Mouse (Mus musculus) adrenal gland, adult 18-20 months (tissue): ENCODE data around the gene Gm47969. TPM values are rescaled to one million over a fixed set of nuclear protein-coding genes. Genes with fewer than 3 reads are reported as not detected.
"Not testable (repeated sequence)": the region's sequence is repeated elsewhere in the genome, so short reads cannot be mapped to it uniquely, and the experiment has no call there.

Source experiments
- DNase-seq, 2 experiments: peaks; one replicate each; pipeline ENCODE4 v3.0.0; 2021 to 2022; ENCODE audit warnings: low spot score in 2 of 2
- long read RNA-seq, 2 experiments: library from polyadenylated mRNA; stranded (forward); transcript quantifications; one replicate each; pipeline ENCODE4 v2.0.0; 2021
- total RNA-seq, 2 experiments: library from RNA; stranded (reverse); gene quantifications; 1 replicate in 1 of 2; 2 replicates in 1 of 2; pipeline ENCODE4 v1.2.3; 2021

The Gm47969 gene
- not detected for total RNA-seq
- long read RNA-seq, experiment 1 = 0 reads
- long read RNA-seq, experiment 2 = 0 reads

DNA sequence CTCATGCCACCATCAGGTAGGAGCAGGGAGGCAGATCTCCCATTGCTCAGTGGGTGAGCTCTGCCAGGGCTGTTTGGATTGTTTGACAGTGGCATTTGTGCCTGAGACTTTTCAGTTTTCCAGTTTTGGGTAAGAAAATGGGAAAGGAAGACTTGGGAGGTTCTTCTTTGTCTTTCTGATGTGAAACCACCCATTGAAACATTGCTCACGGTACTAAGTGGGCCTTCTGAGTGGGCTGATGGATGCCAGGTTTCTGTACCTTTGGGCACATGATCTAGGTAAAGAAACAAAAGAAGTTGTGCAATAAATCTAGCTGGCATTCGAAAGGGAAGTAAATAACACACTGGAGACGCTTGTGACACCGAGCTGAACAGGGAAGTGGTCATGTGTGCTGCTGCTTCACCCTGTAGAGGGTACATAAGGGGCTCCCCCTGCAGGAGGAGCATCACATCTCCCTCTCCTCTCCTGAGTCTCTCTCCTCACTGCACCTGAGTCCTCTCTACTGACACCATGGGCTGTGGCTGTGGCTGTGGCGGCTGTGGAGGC is at the start of gene Gm47969:
Gene Gm47969, plus strand, starts transcription at position 51 of the 546 bp plus-strand sequence.
- no peak for DNase-seq

- DNase-seq = not testable (repeated sequence)
These were observed 44.4 kb upstream of the Gm47969 start, which contains the start of gene Gm47959 for GRCm38 (mm10) chr1:83000306-83000705. Gene Gm47959 (plus strand): TSS chr1:83000548.

- no peak for DNase-seq
These were observed 38.2 kb upstream of the Gm47969 start for GRCm38 (mm10) chr1:83006218-83007179.

DNA sequence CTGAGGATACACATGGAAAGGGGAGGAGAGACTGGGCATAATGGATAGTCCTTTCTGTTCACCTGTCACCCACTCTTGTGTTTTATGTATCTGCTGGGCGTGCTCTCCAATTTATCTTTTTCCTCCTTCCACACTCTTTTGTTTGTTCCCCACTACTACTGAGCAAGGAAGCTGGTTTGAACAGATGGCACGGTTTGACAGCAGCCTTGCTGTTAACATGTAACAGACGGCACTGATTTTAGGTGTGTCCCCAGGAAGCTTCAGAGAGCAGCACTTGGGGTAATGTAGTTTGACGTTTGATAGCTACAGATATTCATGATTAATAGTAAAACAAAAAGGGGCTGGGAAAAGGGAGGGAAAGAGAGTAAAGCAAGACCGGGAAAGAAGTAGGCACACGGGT is 37.3 kb upstream of the Gm47969 start:
- DNase-seq = no peak

- no peak for DNase-seq
These were observed 30.3 kb upstream of the Gm47969 start for GRCm38 (mm10) chr1:83014477-83014876.

DNA sequence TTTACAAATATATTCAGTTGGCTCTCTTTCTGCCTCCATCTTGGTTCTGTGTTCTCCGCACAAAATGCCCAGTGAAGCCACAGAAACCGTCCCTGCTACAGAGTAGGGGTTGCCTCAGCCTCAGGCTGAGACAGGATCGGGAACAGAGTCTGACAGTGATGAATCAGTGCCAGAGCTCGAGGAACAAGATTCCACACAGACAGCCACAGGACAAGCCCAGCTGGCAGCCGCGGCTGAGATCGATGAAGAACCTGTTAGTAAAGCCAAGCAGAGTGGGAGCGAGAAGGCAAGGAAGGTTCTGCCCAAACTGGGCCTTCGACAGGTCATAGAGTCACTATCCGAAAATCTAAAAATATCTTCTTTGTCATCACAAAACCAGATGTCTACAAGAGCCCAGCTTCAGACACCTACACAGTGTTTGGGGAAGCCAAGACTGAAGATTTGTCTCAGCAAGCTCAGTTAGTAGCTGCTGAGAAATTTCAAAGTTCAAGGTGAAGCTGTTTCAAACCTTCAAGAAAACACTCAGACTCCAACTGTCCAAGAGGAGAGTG is 29.3 kb upstream of the Gm47969 start:
- DNase-seq = no peak

DNA sequence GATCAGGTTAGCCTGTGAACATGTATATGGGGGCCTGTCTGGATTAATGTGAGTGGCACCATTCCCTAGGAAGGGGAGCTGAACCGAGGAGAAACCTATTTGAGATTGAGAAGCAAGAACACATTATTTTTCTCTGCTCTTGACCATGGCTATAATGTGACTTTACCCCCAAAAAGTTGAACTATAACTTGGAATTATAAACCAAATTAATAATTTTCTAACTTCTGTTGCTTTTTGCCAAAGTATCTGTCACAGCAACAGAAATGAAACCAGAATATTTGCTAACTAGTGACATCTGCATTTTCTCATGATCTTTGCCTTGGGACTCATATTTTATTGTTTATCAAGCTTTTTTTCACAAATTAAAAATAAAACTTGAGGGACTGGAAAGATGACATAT is 28.2 kb upstream of the Gm47969 start:
- no peak for DNase-seq

DNA sequence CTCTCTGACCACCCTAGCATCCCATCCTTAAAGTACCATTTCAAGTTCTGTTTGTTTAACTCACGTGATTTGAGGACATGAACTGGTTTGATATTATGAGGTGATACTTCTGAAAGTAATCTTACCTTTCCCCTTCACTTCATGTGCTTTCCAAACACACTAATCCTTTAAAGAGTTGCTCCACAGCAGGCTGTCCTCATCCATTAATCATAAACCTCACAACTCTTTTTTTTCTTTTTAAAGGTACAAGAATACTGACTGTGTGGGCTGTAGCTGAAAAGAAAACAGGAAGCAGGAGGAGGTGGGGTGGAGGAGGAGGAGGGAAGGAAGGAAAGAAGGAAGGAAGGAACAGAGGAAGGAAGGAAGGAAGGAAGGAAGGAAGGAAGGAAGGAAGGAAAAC is 12.8 kb upstream of the Gm47969 start:
- no peak for DNase-seq

DNA sequence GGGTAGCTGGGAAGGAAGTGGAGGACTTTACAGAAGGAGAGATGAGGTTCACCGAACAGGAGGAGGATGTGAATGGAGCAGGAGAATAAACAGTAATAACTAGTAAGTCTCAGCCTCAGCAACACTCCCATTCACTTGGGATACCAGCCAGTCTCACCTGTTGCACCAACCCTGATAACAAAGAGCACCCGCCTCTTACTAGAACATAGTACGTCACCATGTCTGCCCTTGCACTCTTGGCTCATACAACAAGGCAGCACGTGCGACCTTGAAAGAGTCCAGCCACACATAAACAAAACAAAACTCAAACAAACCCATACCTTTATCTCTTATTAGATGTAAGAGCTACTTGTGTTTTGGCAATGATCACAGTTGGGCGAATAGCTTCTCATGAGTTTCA is 12.2 kb upstream of the Gm47969 start:
- DNase-seq = no peak

- DNase-seq = no peak
These were observed 10.2 kb upstream of the Gm47969 start for GRCm38 (mm10) chr1:83034509-83034908.

GRCm38 (mm10) chr1:83036892-83037667 is 7.7 kb upstream of the Gm47969 start:
- no peak for DNase-seq

- peak in 1 of 2 experiments; percentile 8 for DNase-seq
These were observed 6.5 kb upstream of the Gm47969 start, which contains the start of gene Slc19a3 for GRCm38 (mm10) chr1:83038109-83038672. Gene Slc19a3 (minus strand): TSS chr1:83038448.

GRCm38 (mm10) chr1:83039080-83039479 is 5.7 kb upstream of the Gm47969 start:
- no peak for DNase-seq

- DNase-seq = no peak
These were observed 2.4 kb upstream of the Gm47969 start, which contains the start of gene Krtap28-10 for GRCm38 (mm10) chr1:83042380-83042779. Gene Krtap28-10 (minus strand): TSS chr1:83042480.

GRCm38 (mm10) chr1:83058481-83058880 is 13.7 kb downstream of the Gm47969 start:
- DNase-seq = no peak

DNA sequence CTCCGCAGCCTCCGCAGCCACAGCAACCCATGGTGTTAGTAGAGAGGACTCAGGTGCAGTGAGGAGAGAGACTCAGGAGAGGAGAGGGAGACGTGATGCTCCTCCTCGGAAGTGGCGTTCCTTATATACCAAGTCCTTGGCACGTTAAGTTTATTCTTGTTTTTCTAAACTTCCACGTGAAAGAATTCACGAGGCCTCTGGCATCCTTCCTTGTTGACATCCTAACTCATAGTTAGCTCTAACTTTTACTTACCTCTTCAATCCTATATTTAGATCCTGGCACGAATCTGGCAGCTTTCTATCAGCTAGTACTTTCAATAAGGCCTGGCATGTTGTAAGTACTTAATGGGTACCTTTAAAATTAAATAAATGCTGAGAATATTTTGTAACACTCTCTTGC is 14.5 kb downstream of the Gm47969 start, which contains the start of gene A030005K14Rik:
Gene A030005K14Rik, minus strand, starts transcription at position 101 of the 400 bp plus-strand sequence.
- no peak for DNase-seq

DNA sequence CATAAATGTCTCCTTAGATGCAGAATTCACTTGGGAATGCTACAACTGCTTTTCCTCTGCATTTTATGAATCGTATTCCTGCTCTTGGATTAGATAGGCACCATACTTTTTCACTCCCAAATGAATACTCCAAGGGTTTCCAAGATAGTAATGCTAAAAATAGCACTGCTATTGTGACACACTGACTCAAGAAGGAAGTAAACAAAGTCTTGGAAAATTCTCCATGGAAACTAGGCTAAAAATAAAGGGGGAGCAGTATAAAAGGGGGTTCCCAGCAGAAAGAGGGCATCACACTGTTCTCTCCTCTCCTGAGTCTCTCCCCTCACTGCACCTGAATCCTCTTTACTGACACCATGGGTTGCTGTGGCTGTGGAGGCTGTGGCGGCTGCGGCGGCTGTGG is 15.9 kb downstream of the Gm47969 start, which contains the start of gene Krtap28-13:
Gene Krtap28-13, plus strand, starts transcription at position 288 of the 400 bp plus-strand sequence.
- no peak for DNase-seq

DNA sequence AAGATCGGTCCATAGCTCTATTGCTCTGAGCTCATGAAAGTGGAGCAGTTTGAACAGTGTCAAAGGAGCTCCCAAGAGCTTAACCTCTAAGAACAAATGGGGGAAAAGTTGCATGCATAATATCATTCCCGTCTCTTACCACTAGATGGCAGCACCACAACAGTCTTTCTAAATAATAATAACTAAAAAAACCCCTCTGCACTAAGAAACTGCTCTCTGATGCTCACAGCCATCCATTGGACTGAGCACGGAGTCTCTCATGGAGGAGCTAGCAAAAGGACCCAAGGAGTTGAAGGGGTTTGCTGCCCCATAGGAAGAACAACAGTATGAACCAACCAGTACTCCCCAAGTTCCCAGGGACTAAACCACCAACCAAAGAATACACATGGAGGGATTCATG is 20.1 kb downstream of the Gm47969 start:
- no peak for DNase-seq

DNA sequence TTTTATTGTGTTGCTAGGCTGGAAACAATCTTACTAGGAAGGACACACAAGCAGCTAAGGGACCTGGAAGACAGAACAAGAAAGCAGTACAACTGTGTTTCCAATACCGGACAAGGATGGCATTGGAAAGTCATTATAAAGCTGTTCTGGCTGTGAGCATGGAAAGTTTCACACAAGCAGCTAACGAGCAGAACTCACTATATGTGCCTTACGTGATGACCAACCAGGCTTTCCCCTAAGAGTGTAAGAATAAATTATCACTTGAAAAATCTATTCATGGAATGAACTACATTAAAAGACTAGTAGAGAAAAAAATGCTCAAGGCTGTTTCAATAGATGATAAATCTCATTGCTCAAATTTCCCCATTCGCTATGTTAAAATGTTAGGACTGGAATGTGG is 21.8 kb downstream of the Gm47969 start:
- DNase-seq = no peak

DNA sequence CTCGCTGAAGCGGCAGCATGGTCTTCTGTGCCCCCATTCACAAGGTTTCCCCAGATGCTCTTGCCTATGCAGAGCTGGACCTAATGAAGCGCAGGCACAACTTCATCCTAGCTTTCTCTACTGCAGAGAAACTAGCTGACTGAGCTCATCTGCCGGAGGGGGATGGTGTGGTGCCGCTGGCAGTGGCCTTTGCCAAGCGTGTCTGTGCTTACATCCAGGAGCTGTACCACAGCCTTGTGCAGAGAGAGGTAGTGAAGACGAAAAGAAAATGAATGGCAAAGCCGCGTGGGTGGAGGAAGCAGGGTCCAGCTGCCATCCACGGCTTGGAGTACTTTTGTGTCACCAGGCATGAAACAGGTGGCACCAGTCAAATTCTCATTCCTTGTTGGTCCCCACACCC is 22.5 kb downstream of the Gm47969 start:
- no peak for DNase-seq
